Mouse (Mus musculus) hindbrain, embryonic 10.5 days (tissue): ENCODE data around the gene Opn1sw. TPM values are rescaled to one million over a fixed set of nuclear protein-coding genes. Genes with fewer than 3 reads are reported as not detected.
A peak's percentile ranks its signal among the peaks of the same experiment; 100 is the strongest.

Experiments
- DNase-seq: peaks from one replicate; pipeline ENCODE4 v3.0.0-alpha.2; 2017; ENCODE audit warnings: low spot score
- H3K27ac ChIP-seq: fragments of 300-500 bp; sonication (generic); 2 replicates; pipeline ENCODE4 v1.5.1; 2016; ENCODE audit warnings: mild to moderate bottlenecking, moderate library complexity
- H3K27me3 ChIP-seq: fragments of 300-500 bp; sonication (generic); 2 replicates; pipeline ENCODE4 v1.6.1; 2016; ENCODE audit warnings: mild to moderate bottlenecking; ENCODE audit not compliant: poor library complexity, insufficient read depth, severe bottlenecking
- H3K36me3 ChIP-seq: fragments of 300-500 bp; sonication (generic); 2 replicates; pipeline ENCODE4 v1.6.1; 2016; ENCODE audit warnings: mild to moderate bottlenecking, moderate library complexity
- H3K4me1 ChIP-seq: fragments of 300-500 bp; sonication (generic); replicated peaks from 2 replicates; pipeline ENCODE4 v1.6.1; 2016; ENCODE audit warnings: mild to moderate bottlenecking
- H3K4me3 ChIP-seq: fragments of 300-500 bp; sonication (generic); 2 replicates; pipeline ENCODE4 v1.5.1; 2016; ENCODE audit warnings: mild to moderate bottlenecking, moderate library complexity
- H3K9me3 ChIP-seq: fragments of 300-500 bp; sonication (generic); 2 replicates; pipeline ENCODE4 v1.6.1; 2016; ENCODE audit warnings: mild to moderate bottlenecking, moderate library complexity
- WGBS: fragments of 180-500 bp; shearing (Covaris S2); methylation state at CpG from one replicate; pipeline ENCODE4 v1.1.7; 2016; 5-methylcytosine and 5-hydroxymethylcytosine counted together
- polyA plus RNA-seq: library from polyadenylated mRNA; unstranded; fragments of >200 nt; fragmentation: Nextera tagmentation; extraction: Ambion mirVana; gene quantifications from 2 replicates; pipeline ENCODE4 v1.2.1, GENCODE M21; 2016

Opn1sw gene
- polyA plus RNA-seq, 1 experiment from 2014 or later = 0.17 TPM

DNA sequence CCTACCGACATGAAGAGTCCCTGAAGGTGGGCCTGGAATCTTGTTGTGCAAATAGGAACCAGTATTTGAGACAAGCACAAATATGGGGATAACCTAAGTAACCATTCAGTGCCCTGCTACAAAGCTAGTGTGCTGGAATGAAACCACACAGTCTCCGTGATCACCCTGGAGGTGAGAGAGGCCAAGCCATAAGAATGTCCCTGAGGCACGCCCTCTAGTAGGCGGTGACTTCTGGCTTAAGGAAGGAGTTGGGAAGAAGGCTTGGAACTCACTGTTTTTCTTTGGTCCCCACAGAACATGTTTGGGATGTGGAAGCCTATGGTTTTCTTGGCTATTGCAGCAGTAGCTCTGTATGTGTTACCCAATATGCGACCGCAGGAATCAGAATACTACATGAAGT, 38.1 kb upstream of the Opn1sw start:
- Histone ChIP-seq H3K36me3 (no peaks in the 10 kb centered on the region), H3K4me1 (peaks cover 6% of the 10 kb centered on the region; the same call in 1 of the 2 replicates), H3K27me3 (peaks cover 19% of the 10 kb centered on the region), H3K4me3 (no peak overlapping the region), H3K27ac (no peak overlapping the region), H3K9me3 (no peaks in the 10 kb centered on the region)
- 74% methylated on average over 6 of the region's 6 CpGs for WGBS
- DNase-seq = no peak

DNA sequence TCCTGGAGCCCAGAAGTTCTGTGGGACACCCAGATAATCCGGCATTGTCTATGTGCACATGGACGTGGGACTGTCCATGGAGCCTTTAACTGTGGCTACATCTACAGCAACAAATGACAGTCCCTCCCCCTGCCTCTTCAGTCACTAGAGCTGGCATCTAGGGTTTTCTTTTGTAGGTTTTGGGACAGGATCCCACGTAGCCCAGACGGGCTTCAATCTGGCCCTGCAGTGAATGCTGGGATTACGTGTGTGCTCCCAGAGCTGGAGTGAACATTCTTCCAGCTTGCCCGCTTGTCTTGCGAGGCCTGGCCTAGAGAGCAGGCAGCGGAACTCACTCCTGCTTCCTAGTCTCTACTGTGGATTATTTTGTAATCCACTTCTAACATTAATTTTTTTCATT, 36.9 kb upstream of the Opn1sw start:
- Histone ChIP-seq H3K4me3 (no peak overlapping the region), H3K36me3 (no peaks in the 10 kb centered on the region), H3K4me1 (no peaks in the 10 kb centered on the region), H3K9me3 (no peaks in the 10 kb centered on the region), H3K27ac (no peak overlapping the region), H3K27me3 (peaks cover 7% of the 10 kb centered on the region; the same call in 1 of the 2 replicates)
- 88% methylated on average over 8 of the region's 8 CpGs for WGBS
- no peak for DNase-seq

DNA sequence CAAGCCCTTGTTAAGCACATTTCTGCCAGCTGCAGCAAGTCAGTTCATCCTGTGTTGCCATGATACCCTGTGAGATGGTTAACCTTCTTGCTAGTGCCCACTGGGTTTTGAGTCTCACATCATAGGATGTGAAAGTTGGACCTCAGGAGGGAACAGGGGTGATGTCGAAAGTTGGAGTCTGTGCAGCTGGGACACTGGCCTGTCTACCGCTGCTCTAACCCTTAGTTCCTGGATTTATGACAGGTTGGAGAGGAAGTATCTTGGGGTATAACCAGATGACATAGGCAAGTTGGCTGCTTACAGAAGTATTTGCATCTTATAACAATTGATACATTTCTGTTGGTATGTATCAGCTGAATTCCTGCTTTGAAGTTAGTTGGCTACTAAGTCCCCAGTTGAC, 32.3 kb upstream of the Opn1sw start:
- 93% methylated on average over 2 of the region's 2 CpGs for WGBS
- H3K4me3 ChIP-seq = no peak overlapping the region
- H3K27ac ChIP-seq = no peak overlapping the region
- DNase-seq = no peak
- H3K36me3 ChIP-seq = peaks cover 12% of the 10 kb centered on the region; the same call in 1 of the 2 replicates
- no peaks in the 10 kb centered on the region for H3K9me3 ChIP-seq
- no peaks in the 10 kb centered on the region for H3K27me3 ChIP-seq
- no peaks in the 10 kb centered on the region for H3K4me1 ChIP-seq

DNA sequence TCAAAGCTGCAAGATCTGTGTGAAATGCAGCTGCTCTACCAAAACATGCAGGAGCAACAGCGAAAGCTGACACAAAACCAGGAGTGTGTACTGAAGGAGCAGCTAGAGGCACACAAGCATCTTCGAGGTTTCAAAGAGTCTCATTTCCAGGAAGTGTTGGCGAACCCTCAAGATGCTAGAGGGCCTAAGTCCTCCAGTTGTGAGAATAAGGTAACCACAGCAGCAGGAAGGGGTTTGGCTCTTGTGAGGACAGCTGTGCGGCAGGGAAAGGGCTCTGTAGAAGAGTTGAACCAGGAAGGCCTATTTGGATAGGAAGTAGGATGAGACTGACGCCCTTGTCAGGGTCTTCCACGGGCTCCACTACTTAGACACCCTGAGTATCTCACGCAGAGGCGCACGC, 27.2 kb upstream of the Opn1sw start:
- WGBS = 87% methylated on average over 9 of the region's 9 CpGs
- DNase-seq = no peak
- H3K27ac ChIP-seq = no peak overlapping the region
- peaks cover 53% of the 10 kb centered on the region for H3K36me3 ChIP-seq
- no peaks in the 10 kb centered on the region for H3K9me3 ChIP-seq
- H3K27me3 ChIP-seq = no peaks in the 10 kb centered on the region
- no peaks in the 10 kb centered on the region for H3K4me1 ChIP-seq
- no peak overlapping the region for H3K4me3 ChIP-seq

DNA sequence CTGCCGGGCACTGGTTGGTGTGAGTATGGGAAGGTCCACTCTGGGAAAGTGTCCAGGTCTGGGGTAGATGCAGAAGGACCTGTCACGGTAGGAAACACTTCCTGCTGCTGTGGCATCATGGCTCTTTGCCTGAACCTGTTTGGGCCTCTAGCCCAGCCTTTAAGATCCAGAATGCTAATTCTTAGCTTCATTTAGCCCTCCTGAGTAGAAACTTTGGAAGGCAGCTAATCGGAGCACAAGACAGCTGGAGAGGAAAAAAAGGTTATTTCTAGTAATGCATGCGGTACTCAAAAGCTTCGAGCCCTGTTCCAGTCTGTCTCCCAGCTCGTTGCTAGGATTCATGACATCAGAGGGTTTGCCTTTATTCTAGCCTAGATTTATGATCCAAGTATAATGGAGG, 18.1 kb upstream of the Opn1sw start:
- 87% methylated on average over 6 of the region's 6 CpGs for WGBS
- peaks cover 5% of the 10 kb centered on the region; the same call in 1 of the 2 replicates for H3K4me1 ChIP-seq
- peaks cover 35% of the 10 kb centered on the region for H3K36me3 ChIP-seq
- H3K4me3 ChIP-seq = no peak overlapping the region
- no peak overlapping the region for H3K27ac ChIP-seq
- no peak for DNase-seq
- H3K27me3 ChIP-seq = peaks cover 10% of the 10 kb centered on the region
- no peaks in the 10 kb centered on the region for H3K9me3 ChIP-seq

DNA sequence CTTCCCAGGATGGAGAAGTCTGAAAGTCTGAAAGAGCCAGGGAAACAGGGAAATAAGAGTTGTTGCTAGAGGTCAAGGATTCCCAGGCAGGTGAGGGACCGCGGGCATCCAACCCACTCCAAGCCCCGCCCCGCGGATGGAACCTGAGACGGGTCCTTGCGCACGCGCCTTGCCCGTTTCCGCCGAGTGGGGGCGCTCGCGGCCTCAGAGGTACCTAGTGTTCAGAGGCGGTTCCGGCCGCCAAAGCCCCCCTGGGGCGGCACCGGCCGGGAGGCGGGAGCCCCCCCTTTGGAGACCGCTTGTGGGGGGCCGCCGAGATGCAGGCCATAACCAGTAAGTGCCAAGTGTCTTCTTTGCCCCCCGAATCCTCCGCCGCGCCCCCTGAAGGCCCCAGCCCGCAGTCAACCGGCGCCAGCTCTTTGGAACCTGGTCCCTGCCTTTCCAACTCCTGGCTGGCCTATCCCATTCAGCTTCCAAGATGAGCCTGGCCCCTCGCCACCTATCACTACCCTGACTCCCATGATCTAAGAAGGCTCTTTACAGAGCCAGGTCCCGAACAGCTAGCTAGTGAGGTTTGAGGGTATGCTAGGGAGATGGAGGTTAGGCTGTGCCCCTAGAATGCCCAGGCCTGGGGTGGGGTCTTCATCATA, 14.6 kb upstream of the Opn1sw start:
- Histone ChIP-seq H3K9me3 (no peaks in the 10 kb centered on the region), H3K4me1 (peaks cover 7% of the 10 kb centered on the region), H3K4me3 (peak overlapping the region; percentile 40), H3K27ac (0 out of 2 replicates have a peak overlapping the region, but pooled peaks have one; percentile 2), H3K27me3 (peaks cover 13% of the 10 kb centered on the region), H3K36me3 (0 out of 2 replicates have a peak, but pooled peaks cover 9% of the 10 kb centered on the region)
- WGBS = 7% methylated on average over 34 of the region's 34 CpGs
- peak; percentile 51 for DNase-seq

DNA sequence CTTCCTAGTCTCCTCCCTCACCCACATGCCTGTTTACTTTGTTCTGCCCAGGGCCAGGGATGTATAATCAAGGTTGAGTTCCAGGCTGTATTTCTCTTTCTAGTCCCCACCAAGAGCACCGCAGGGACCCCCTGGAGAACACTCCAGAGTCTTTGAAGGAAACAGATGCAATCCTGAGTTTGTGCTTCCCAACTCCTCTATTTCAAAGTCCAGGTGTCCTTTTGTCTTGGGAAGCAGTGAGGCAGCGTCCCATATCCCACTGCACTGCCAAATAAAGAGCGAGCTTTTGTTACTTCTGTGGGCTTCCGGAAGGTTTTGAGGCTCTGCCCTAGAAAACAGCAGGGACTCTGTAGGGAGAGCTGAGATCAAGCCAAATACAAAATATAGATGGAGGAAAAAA, 11.6 kb upstream of the Opn1sw start:
- no peaks in the 10 kb centered on the region for H3K36me3 ChIP-seq
- H3K27ac ChIP-seq = no peak overlapping the region
- 83% methylated on average over 4 of the region's 4 CpGs for WGBS
- H3K9me3 ChIP-seq = no peaks in the 10 kb centered on the region
- no peak overlapping the region for H3K4me3 ChIP-seq
- H3K27me3 ChIP-seq = peaks cover 37% of the 10 kb centered on the region
- no peak for DNase-seq
- H3K4me1 ChIP-seq = peaks cover 32% of the 10 kb centered on the region

DNA sequence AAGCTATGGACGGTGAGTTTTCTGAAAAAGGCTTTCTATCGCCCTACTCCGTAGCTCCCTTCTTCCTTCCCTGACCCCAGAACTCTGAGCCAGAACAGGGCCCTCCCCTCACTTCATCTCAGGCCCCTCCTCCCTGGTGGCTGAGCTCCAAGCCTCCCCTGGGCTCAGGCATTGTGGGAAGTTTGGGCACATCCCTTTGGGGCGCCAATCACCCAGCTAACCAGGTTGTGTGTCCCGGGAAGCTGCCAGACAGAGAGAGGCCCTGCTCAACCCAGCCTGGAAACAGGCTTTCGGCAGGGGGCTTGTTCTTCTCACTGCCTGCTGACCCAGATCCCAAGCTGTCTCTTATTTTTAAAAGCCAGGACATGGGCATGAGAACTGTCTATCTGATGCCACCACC, 9.3 kb upstream of the Opn1sw start:
- H3K9me3 ChIP-seq = no peaks in the 10 kb centered on the region
- H3K27me3 ChIP-seq = peaks cover 45% of the 10 kb centered on the region
- no peaks in the 10 kb centered on the region for H3K36me3 ChIP-seq
- H3K4me3 ChIP-seq = peak overlapping the region; percentile 68
- H3K27ac ChIP-seq = peak overlapping the region; percentile 85
- 10% methylated on average over 6 of the region's 6 CpGs for WGBS
- peak; percentile 14 for DNase-seq
- peaks cover 27% of the 10 kb centered on the region for H3K4me1 ChIP-seq

DNA sequence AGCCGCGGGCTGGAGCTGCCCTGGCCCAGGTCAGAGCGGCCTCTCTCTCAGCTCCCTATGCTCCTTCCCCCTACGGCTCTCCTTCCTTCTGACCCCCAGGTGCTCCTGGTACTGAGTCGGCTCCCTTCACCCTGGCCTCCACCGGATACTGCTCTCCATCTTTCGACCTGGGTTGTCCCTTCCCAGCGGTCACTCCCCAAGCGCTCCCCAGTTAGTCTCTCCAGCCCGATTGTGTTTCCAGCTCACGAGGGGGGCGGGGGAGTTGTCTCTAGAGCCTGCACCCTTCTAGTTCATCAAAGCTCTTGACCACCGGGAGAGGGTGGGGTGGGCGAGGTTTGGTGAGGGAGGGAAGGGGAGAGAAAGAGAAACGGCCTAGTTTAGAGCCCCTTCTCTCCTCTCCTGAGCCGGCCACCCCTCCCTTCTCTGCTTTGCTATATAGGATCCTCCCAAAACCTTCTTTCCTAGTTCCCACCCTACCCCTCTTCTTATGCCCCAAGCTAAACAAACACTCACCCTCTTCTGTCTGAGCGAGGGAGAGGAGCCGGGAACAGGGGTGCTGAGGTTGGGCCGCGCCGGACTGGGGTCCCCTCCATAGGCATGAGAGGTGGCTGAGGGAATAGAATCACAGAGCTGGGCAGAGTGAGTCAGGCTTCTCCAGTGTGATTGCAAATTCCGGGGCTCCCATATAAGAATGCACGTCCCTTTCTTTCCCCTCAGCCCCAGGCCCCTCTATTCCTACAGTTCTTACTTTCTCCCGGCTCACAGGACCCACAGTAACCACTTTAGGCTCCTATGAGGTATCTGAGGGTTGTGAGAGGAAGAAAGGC, 8.7 kb upstream of the Opn1sw start:
- WGBS = under 1% methylated on average over 24 of the region's 24 CpGs
- DNase-seq = no peak
- H3K9me3 ChIP-seq = no peaks in the 10 kb centered on the region
- no peaks in the 10 kb centered on the region for H3K36me3 ChIP-seq
- H3K27me3 ChIP-seq = peaks cover 47% of the 10 kb centered on the region
- H3K4me3 ChIP-seq = peak overlapping the region; percentile 68
- peak overlapping the region; percentile 85 for H3K27ac ChIP-seq
- H3K4me1 ChIP-seq = peaks cover 27% of the 10 kb centered on the region

DNA sequence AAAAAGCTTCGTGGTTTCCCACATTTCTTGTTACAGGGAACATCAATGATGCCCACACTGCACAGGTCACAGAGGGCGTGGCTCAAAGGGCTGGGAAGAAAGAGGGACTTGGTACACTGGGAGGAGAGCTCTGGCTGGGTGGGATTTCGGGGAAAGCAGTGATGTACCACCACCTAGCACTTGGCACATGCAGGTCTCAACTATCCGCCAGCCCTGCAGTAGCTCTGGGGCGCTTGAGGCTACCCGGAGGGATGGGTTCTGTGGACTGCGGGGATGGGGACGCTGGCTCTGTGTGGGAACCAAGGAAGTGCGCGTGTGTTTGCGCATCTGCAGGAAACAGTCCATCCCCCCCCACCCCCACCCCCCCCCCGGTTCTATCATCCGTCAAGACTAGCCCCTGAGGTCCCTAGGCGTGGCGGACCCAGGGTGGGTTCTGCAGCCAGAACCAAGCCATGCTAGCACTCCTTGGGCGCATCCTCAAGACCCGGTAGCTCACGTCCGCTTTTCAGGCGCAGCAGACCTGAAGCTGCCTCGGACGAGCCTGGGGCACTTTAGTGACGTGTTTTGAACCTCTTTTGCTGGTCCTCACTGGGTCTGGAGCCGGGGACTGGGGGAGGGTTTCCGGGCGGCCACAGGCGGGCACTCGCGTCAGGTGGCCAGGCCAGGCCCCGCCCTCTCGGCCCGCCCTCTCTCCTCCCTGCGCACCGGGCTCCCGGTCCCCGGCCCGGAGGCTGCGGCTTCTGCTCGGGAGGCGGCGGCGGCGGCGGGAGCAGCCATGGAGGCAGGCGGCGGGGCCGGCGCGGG, 7.8 kb upstream of the Opn1sw start, which contains the start of gene Ccdc136:
TSS of gene Ccdc136 (plus strand) at position 400 of the 804 bp plus-strand sequence.
- peak within 1 kb of the TSS; percentile 85 for H3K27ac ChIP-seq
- no peaks in the 10 kb centered on the region for H3K36me3 ChIP-seq

DNA sequence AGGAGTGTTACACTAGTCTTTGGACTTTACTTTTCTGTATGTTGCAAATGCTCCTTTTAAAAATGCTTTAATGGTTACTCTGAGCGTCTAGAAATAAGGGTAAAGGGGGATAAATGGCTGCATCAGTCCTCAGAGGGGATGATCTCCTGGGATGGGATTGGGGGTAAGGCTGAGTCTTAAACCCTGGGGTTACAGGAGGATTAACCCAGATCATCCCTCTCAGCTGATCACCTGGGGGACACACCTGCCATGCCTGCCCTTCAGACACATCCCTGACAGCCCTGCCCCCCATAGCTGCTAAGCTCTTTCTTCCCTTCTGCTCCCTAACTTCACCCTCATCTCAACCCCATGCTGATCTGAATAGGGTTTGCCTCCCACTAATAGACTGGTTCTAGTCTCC, 6.0 kb upstream of the Opn1sw start:
- Histone ChIP-seq H3K27me3 (peaks cover 56% of the 10 kb centered on the region), H3K27ac (no peak overlapping the region)
- 64% methylated on average over 1 of the region's 1 CpGs for WGBS

More for the DNA sequence above, 7.8 kb upstream of the Opn1sw start, which contains the start of gene Ccdc136:
- Histone ChIP-seq H3K4me1 (peaks cover 27% of the 10 kb centered on the region), H3K27me3 (peaks cover 47% of the 10 kb centered on the region), H3K4me3 (peak within 1 kb of the TSS; percentile 68), H3K9me3 (no peaks in the 10 kb centered on the region)
- peak; percentile 75 for DNase-seq
- under 1% methylated on average over 49 of the region's 49 CpGs for WGBS

DNA sequence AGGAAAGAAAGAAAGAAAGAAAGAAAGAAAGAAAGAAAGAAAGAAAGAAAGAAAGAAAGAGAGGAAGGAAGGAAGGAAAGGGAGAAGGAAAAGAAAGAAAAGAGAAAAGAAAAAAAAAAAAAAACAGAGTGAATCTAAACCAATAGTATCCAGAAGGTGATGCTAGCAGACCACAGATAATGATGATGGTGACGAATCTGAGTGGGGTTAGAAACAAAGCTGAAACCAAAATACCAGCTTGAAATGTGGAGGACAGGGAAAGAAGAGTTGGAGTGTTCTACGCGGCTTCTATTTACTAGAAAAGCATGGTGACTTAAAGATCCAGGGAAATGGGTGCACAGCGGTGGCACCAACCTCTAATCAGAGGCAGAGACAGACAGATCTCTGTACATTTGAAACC, 3.5 kb upstream of the Opn1sw start:
- H3K36me3 ChIP-seq = no peaks in the 10 kb centered on the region

More for the DNA sequence above, 6.0 kb upstream of the Opn1sw start:
- Histone ChIP-seq H3K36me3 (no peaks in the 10 kb centered on the region), H3K4me1 (peaks cover 27% of the 10 kb centered on the region), H3K4me3 (no peak overlapping the region), H3K9me3 (no peaks in the 10 kb centered on the region)
- DNase-seq = no peak

More for the DNA sequence above, 3.5 kb upstream of the Opn1sw start:
- peaks cover 29% of the 10 kb centered on the region for H3K4me1 ChIP-seq
- no peak overlapping the region for H3K4me3 ChIP-seq
- DNase-seq = no peak
- H3K27ac ChIP-seq = no peak overlapping the region
- peaks cover 64% of the 10 kb centered on the region for H3K27me3 ChIP-seq
- H3K9me3 ChIP-seq = no peaks in the 10 kb centered on the region
- 74% methylated on average over 4 of the region's 4 CpGs for WGBS
